Mouse (Mus musculus) spleen, adult 2 months (tissue): Measurements from ENCODE around the gene Slc44a2.

Experiments
- CTCF ChIP-seq: fragments of 200-500 bp; IDR thresholded peaks from 2 replicates; pipeline ENCODE4 v1.5.1; 2011; ENCODE audit warnings: mild to moderate bottlenecking, inconsistent platforms; ENCODE audit not compliant: insufficient read depth, insufficient read length, insufficient replicate concordance; ENCODE audit errors: extremely low read depth
- POLR2A ChIP-seq: fragments of 200-500 bp; IDR thresholded peaks from 2 replicates; pipeline ENCODE4 v1.6.1; 2011; ENCODE audit warnings: low read depth, low read length, inconsistent platforms

GRCm38 (mm10) chr9:21272391-21272790 lies 48.1 kb upstream of the Slc44a2 start:
- TF ChIP-seq CTCF = no peak
- TF ChIP-seq POLR2A = no peak
